Mouse (Mus musculus) hindbrain, embryonic 16.5 days (tissue): ENCODE measurements at regions not wholly inside any gene's neighbourhood (a gene's known extent, or its start where the extent isn't known, plus 50 kb on each side); places are given as distances from the start of the nearest gene placed in this dataset.

Source experiments
- ATAC-seq: fragments of 200-750 bp; cut with Nextera tagmentation; 2 replicates; pipeline ENCODE4 v1.8.0; 2017; ENCODE audit warnings: moderate TSS enrichment, moderate library complexity
- H3K27ac ChIP-seq: fragments of 300-500 bp; sonication (generic); 2 replicates; pipeline ENCODE4 v1.5.1; 2014; ENCODE audit warnings: low read depth, mild to moderate bottlenecking, control low read depth, low read length, moderate library complexity
- H3K27me3 ChIP-seq: fragments of 300-500 bp; sonication (generic); replicated peaks from 2 replicates; pipeline ENCODE4 v1.6.1; 2014; ENCODE audit warnings: low read length; ENCODE audit not compliant: control insufficient read depth, insufficient read depth
- H3K36me3 ChIP-seq: fragments of 300-500 bp; sonication (generic); 2 replicates; pipeline ENCODE4 v1.6.1; 2014; ENCODE audit warnings: mild to moderate bottlenecking, low read length, moderate library complexity, mixed read lengths; ENCODE audit not compliant: control insufficient read depth, insufficient read depth
- H3K4me1 ChIP-seq: fragments of 300-500 bp; sonication (generic); 2 replicates; pipeline ENCODE4 v1.6.1; 2014; ENCODE audit warnings: low read depth, low read length; ENCODE audit not compliant: control insufficient read depth, insufficient read depth
- H3K4me2 ChIP-seq: fragments of 300-500 bp; sonication (generic); 2 replicates; pipeline ENCODE4 v1.6.1; 2014; ENCODE audit warnings: mild to moderate bottlenecking, low read length, control low read depth, moderate library complexity
- H3K4me3 ChIP-seq: fragments of 300-500 bp; sonication (generic); 2 replicates; pipeline ENCODE4 v1.5.1; 2014; ENCODE audit warnings: mild to moderate bottlenecking, low read length, control low read depth, moderate library complexity
- H3K9ac ChIP-seq: fragments of 300-500 bp; sonication (generic); 2 replicates; pipeline ENCODE4 v1.6.1; 2014; ENCODE audit warnings: low read depth, mild to moderate bottlenecking, control low read depth, low read length, moderate library complexity
- H3K9me3 ChIP-seq: fragments of 300-500 bp; sonication (generic); 2 replicates; pipeline ENCODE4 v1.6.1; 2014; ENCODE audit warnings: mild to moderate bottlenecking, low read length, moderate library complexity; ENCODE audit not compliant: control insufficient read depth
- WGBS: fragments of 180-500 bp; shearing (Covaris S2); extraction: QIAGEN DNeasy Blood & Tissue Kit; methylation state at CpG from one replicate; pipeline ENCODE4 v1.1.7; 2014; 5-methylcytosine and 5-hydroxymethylcytosine counted together

GRCm38 (mm10) chrX:51294797-51295506 is 88.6 kb upstream of the Mbnl3 start:
- Histone ChIP-seq H3K4me2 (no peak overlapping the region), H3K4me1 (no peaks in the 10 kb centered on the region), H3K9ac (no peak overlapping the region), H3K27me3 (no peaks in the 10 kb centered on the region), H3K9me3 (no peaks in the 10 kb centered on the region), H3K4me3 (no peak overlapping the region), H3K36me3 (no peaks in the 10 kb centered on the region), H3K27ac (no peak overlapping the region)
- WGBS, result 76% methylated on average over 7 of the region's 7 CpGs
- ATAC-seq, result no peak

DNA sequence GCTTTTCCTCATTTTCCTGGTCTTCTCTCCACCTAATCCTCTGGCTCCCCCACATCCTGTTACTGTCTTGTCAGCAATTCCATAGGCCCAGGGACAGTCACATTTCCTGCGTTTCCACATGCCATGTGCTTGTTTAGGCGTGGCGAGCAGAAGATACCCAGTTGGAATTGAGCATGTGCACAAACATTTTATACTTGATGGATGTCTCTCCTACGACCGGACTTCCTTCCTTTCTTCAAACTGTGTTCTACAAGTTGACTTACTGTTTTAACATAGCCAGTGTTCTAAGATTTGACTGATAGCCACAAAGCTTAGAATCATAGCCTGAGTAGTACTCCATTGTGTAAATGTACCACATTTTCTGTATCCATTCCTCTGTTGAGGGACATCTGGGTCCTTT is 86.0 kb upstream of the Mbnl3 start:
- Histone ChIP-seq H3K4me2 (no peak overlapping the region), H3K27ac (no peak overlapping the region), H3K9ac (no peak overlapping the region), H3K4me1 (no peaks in the 10 kb centered on the region), H3K9me3 (no peaks in the 10 kb centered on the region), H3K27me3 (no peaks in the 10 kb centered on the region), H3K36me3 (no peaks in the 10 kb centered on the region), H3K4me3 (no peak overlapping the region)
- ATAC-seq, result no peak
- 86% methylated on average over 5 of the region's 5 CpGs for WGBS

- Histone ChIP-seq H3K27ac (no peak overlapping the region), H3K9me3 (no peaks in the 10 kb centered on the region), H3K9ac (no peak overlapping the region), H3K4me3 (no peak overlapping the region), H3K4me1 (no peaks in the 10 kb centered on the region), H3K36me3 (no peaks in the 10 kb centered on the region), H3K27me3 (no peaks in the 10 kb centered on the region), H3K4me2 (no peak overlapping the region)
- peak; percentile 67; the same call in 1 of the 2 replicates for ATAC-seq
These were observed 71.9 kb upstream of the Mbnl3 start for GRCm38 (mm10) chrX:51278270-51278669.

DNA sequence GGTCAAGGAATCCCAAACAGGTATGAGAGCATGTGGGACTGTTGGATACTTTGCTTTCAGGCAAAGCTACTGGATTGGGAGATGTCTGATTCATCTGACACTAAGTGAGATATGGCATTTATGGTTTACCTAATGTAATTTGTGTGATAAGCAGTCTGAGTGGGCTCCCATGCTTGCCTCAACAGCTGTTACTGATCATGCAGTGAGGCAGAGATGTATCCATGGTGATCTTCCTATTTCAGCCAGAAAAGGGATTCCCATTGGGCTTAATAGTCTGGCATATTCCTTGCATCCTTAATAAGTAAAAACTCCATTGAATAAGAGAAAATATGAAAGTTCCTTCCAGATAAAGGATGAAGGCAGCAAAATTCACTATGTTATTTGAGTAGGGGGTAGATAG is 58.4 kb upstream of the Mbnl3 start:
- Histone ChIP-seq H3K4me2 (no peak overlapping the region), H3K9ac (no peak overlapping the region), H3K4me1 (no peaks in the 10 kb centered on the region), H3K27ac (no peak overlapping the region), H3K36me3 (no peaks in the 10 kb centered on the region), H3K4me3 (no peak overlapping the region), H3K9me3 (no peaks in the 10 kb centered on the region), H3K27me3 (no peaks in the 10 kb centered on the region)
- 0 out of 2 replicates have a peak, but pooled peaks have one; percentile 40 for ATAC-seq
